Mouse (Mus musculus) leukemia stem cell, adult 10-12 weeks (primary cell): ENCODE measurements around the gene Gm45713. TPM values are rescaled to one million over a fixed set of nuclear protein-coding genes. Genes with fewer than 3 reads are reported as not detected.

Source experiments
- polyA plus RNA-seq: library from polyadenylated mRNA; stranded (reverse); fragments of >175 nt; gene quantifications from 2 replicates; pipeline ENCODE4 v1.2.3, GENCODE M21; 2012; ENCODE audit warnings: low replicate concordance

The Gm45713 gene
- 0.19 and 1.7 TPM in 2 replicates for polyA plus RNA-seq

GRCm38 (mm10) chr7:45135993-45136567 lies at the start of gene Gm45713, which contains the start of gene Flt3l:
Gene Gm45713, minus strand, starts transcription at chr7:45136231.
Gene Flt3l, minus strand, starts transcription at chr7:45136432.

GRCm38 (mm10) chr7:45180896-45181477 lies 45.0 kb upstream of the Gm45713 start, which contains the start of gene Pth2:
Gene Pth2, plus strand, starts transcription at chr7:45180995.

GRCm38 (mm10) chr7:45179469-45179868 lies 43.4 kb upstream of the Gm45713 start, which contains the start of gene Gfy:
Gene Gfy, minus strand, starts transcription at chr7:45179569.

GRCm38 (mm10) chr7:45163735-45164490 lies 27.9 kb upstream of the Gm45713 start, which contains the start of gene Slc17a7:
Gene Slc17a7, plus strand, starts transcription at chr7:45163949.

GRCm38 (mm10) chr7:45154096-45154992 lies 18.3 kb upstream of the Gm45713 start, which contains the start of the genes Pih1d1 and Aldh16a1:
Gene Pih1d1, plus strand, starts transcription at chr7:45154303.
Gene Aldh16a1, minus strand, starts transcription at chr7:45154584.

GRCm38 (mm10) chr7:45128624-45129246 lies 7.3 kb downstream of the Gm45713 start, which contains the start of gene Rpl13a:
Gene Rpl13a, minus strand, starts transcription at chr7:45128761.

GRCm38 (mm10) chr7:45124224-45125143 lies 11.5 kb downstream of the Gm45713 start, which contains the start of gene Rps11:
Gene Rps11, minus strand, starts transcription at chr7:45124439.

GRCm38 (mm10) chr7:45103652-45104180 lies 32.3 kb downstream of the Gm45713 start, which contains the start of gene Fcgrt:
Gene Fcgrt, minus strand, starts transcription at chr7:45103851.

GRCm38 (mm10) chr7:45092048-45092447 lies 44.0 kb downstream of the Gm45713 start, which contains the start of gene Rcn3:
Gene Rcn3, minus strand, starts transcription at chr7:45092221.

Other genes starting within 250 kb of the Gm45713 start
- 556 and 706 TPM in 2 replicates for gene Med25, start 243.5 kb downstream of the Gm45713 start, polyA plus RNA-seq
- gene Fuz, start 240.2 kb downstream of the Gm45713 start, polyA plus RNA-seq, result 65.8 and 103 TPM in 2 replicates
- gene Ap2a1, start 206.7 kb downstream of the Gm45713 start, polyA plus RNA-seq, result 202 and 215 TPM in 2 replicates
- 0.42 TPM in 1 of 2 replicates, not detected in the other for gene Tsks, start 193.0 kb downstream of the Gm45713 start, polyA plus RNA-seq
- gene Cpt1c, start 161.4 kb downstream of the Gm45713 start, polyA plus RNA-seq, result 12.5 and 13.7 TPM in 2 replicates
- 27.7 and 67.9 TPM in 2 replicates for gene Prmt1, start 149.7 kb downstream of the Gm45713 start, polyA plus RNA-seq
- gene Irf3, start 138.6 kb downstream of the Gm45713 start, polyA plus RNA-seq, result 87.3 and 130 TPM in 2 replicates
- 87.8 and 102 TPM in 2 replicates for gene Bcl2l12, start 137.5 kb downstream of the Gm45713 start, polyA plus RNA-seq
- gene Scaf1, start 119.9 kb downstream of the Gm45713 start, polyA plus RNA-seq, result 217 and 410 TPM in 2 replicates
- 5.5 and 13.5 TPM in 2 replicates for gene Rras, start 118.3 kb downstream of the Gm45713 start, polyA plus RNA-seq
- 79.4 and 112 TPM in 2 replicates for gene Prr12, start 83.3 kb downstream of the Gm45713 start, polyA plus RNA-seq
- gene Nosip, start 73.8 kb downstream of the Gm45713 start, polyA plus RNA-seq, result 116 and 136 TPM in 2 replicates
- 37.4 and 43.1 TPM in 2 replicates for gene Prrg2, start 73.6 kb downstream of the Gm45713 start, polyA plus RNA-seq
- 46.7 and 64.8 TPM in 2 replicates for gene Rcn3, start 44.0 kb downstream of the Gm45713 start, polyA plus RNA-seq
- gene Fcgrt, start 32.4 kb downstream of the Gm45713 start, polyA plus RNA-seq, result 110 and 181 TPM in 2 replicates
- 30.5 and 135 TPM in 2 replicates for gene Rps11, start 11.8 kb downstream of the Gm45713 start, polyA plus RNA-seq
- gene Rpl13a, start 7.5 kb downstream of the Gm45713 start, polyA plus RNA-seq, result 3,721 and 5,411 TPM in 2 replicates
- 27.9 and 74.5 TPM in 2 replicates for gene Flt3l, start 201 bp upstream of the Gm45713 start, polyA plus RNA-seq
- gene Pih1d1, start 18.1 kb upstream of the Gm45713 start, polyA plus RNA-seq, result 30.9 and 48.1 TPM in 2 replicates
- gene Aldh16a1, start 18.4 kb upstream of the Gm45713 start, polyA plus RNA-seq, result 59.4 and 89.2 TPM in 2 replicates
- gene Slc17a7, start 27.7 kb upstream of the Gm45713 start, polyA plus RNA-seq, result 0.08 and 0.46 TPM in 2 replicates
- gene Gfy, start 43.3 kb upstream of the Gm45713 start, polyA plus RNA-seq, result 0.24 and 4.6 TPM in 2 replicates
- not detected in 2 replicates for gene Pth2, start 44.8 kb upstream of the Gm45713 start, polyA plus RNA-seq
- 1.1 and 1.2 TPM in 2 replicates for gene Ccdc155, start 68.7 kb upstream of the Gm45713 start, polyA plus RNA-seq
- gene Dkkl1, start 75.9 kb upstream of the Gm45713 start, polyA plus RNA-seq, result 46.7 and 92.2 TPM in 2 replicates
- gene Tead2, start 79.5 kb upstream of the Gm45713 start, polyA plus RNA-seq, result 1.1 and 1.3 TPM in 2 replicates
- gene Cd37, start 102.9 kb upstream of the Gm45713 start, polyA plus RNA-seq, result 162 and 431 TPM in 2 replicates
- not detected in 2 replicates for gene Slc6a16, start 104.9 kb upstream of the Gm45713 start, polyA plus RNA-seq
- gene Slc6a21, start 141.3 kb upstream of the Gm45713 start, polyA plus RNA-seq, result 0.11 TPM in 1 of 2 replicates, not detected in the other
- 1.2 and 1.4 TPM in 2 replicates for gene Trpm4, start 197.5 kb upstream of the Gm45713 start, polyA plus RNA-seq
- gene Hrc, start 199.1 kb upstream of the Gm45713 start, polyA plus RNA-seq, result not detected in 2 replicates
- 2.6 and 3.4 TPM in 2 replicates for gene Ppfia3, start 230.8 kb upstream of the Gm45713 start, polyA plus RNA-seq
- 0.80 TPM in 1 of 2 replicates, not detected in the other for gene Lin7b, start 234.4 kb upstream of the Gm45713 start, polyA plus RNA-seq